Mouse (Mus musculus) monocyte, adult 2 months (primary cell): ENCODE data around the gene Hoxd8.

Source experiments
- DNase-seq, 2 experiments: peaks; one replicate each; pipeline ENCODE4 v3.0.0; 2022; ENCODE audit warnings: low spot score in 2 of 2, low read depth in 1 of 2

The Hoxd8 gene

GRCm38 (mm10) chr2:74669650-74670235, 34.7 kb upstream of the Hoxd8 start:
- no peak for DNase-seq

GRCm38 (mm10) chr2:74670632-74671188, 33.7 kb upstream of the Hoxd8 start:
- no peak for DNase-seq

- no peak for DNase-seq
Observed at GRCm38 (mm10) chr2:74671847-74672246, 32.6 kb upstream of the Hoxd8 start.

- no peak for DNase-seq
Observed at GRCm38 (mm10) chr2:74672481-74673362, 31.7 kb upstream of the Hoxd8 start.

GRCm38 (mm10) chr2:74673835-74674425, 30.5 kb upstream of the Hoxd8 start:
- no peak for DNase-seq

- no peak for DNase-seq
Observed at GRCm38 (mm10) chr2:74674881-74675665, 29.3 kb upstream of the Hoxd8 start, which contains the start of gene Hoxd12. Gene Hoxd12 (plus strand): TSS chr2:74675013.

- DNase-seq: no peak
Observed at GRCm38 (mm10) chr2:74675666-74676282, 28.6 kb upstream of the Hoxd8 start.

GRCm38 (mm10) chr2:74676376-74677052, 27.9 kb upstream of the Hoxd8 start:
- DNase-seq: no peak

GRCm38 (mm10) chr2:74677106-74677505, 27.3 kb upstream of the Hoxd8 start:
- no peak for DNase-seq

- DNase-seq: no peak
Observed at GRCm38 (mm10) chr2:74678891-74679595, 25.4 kb upstream of the Hoxd8 start, which contains the start of gene Hoxd11. Gene Hoxd11 (plus strand): TSS chr2:74679557.

GRCm38 (mm10) chr2:74679596-74679971, 24.8 kb upstream of the Hoxd8 start:
- no peak for DNase-seq

- DNase-seq: no peak
Observed at GRCm38 (mm10) chr2:74679980-74680379, 24.4 kb upstream of the Hoxd8 start.

- no peak for DNase-seq
Observed at GRCm38 (mm10) chr2:74680561-74681398, 23.6 kb upstream of the Hoxd8 start.

GRCm38 (mm10) chr2:74681594-74682531, 22.6 kb upstream of the Hoxd8 start:
- no peak for DNase-seq

GRCm38 (mm10) chr2:74682796-74683195, 21.6 kb upstream of the Hoxd8 start:
- DNase-seq: no peak

GRCm38 (mm10) chr2:74683471-74683951, 20.9 kb upstream of the Hoxd8 start:
- no peak for DNase-seq

GRCm38 (mm10) chr2:74684106-74684505, 20.3 kb upstream of the Hoxd8 start:
- DNase-seq: no peak
